Comparison of ENCODE assay signal across 9 mouse cellular contexts in the genomic region with DNA sequence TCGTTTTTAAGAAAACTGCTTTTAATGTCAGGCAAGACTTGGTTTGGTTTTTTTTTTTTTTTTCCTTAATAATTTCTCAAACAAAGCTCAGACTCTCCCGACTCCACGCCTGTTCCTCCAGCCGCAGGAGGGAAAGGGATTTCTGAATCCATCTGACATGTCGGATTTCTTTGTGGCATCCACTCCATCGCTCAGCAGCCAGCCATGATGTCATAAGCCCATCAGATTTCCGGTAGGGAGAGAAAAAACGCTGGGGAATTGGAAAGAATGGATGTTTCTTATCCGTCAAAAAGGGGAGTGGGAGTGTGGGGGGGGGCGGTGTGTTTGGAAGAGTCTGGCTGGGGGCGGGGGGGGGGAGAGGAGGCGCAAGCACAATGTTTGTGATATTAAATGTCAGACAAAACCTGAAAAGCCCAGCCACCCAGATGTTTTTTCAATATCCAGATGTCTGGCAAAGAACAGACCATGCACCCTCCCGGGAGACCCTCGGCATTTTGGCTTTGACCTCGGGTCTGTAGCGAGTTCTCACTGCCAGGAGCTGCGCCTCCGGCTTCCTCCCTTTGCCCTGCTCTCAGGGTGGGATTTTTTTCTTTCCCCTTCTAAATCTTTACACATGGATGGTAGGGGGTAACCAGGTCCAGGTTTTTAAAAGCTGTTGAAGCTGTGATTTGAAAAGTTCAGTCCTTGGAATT. TPM values are rescaled to one million over a fixed set of nuclear protein-coding genes. Genes with fewer than 3 reads are reported as not detected.
DNase-seq lines count a peak whose midpoint lies in the region; ATAC-seq lines count a peak whose summit lies in the region.
"Had no signal": no experiment of that assay in that cellular context is flagged by ENCODE, and none has a peak within 500 bp of the region (broad histone marks: within the 10 kb centered on the region; RNA-seq: fewer than 3 reads in every experiment).

No protein-coding gene starts in this region.

- peaks cover 67% of the 10 kb centered on the region for H3K4me1 ChIP-seq in hindbrain, embryonic 13.5 days (replicated peaks)
- H3K4me1 ChIP-seq in neural tube, embryonic 11.5 days (ENCODE audit: control insufficient read depth, insufficient read depth, low read length) = peaks cover 24% of the 10 kb centered on the region

- WGBS in hindbrain, embryonic 13.5 days = 5% methylated on average over 18 of the region's 18 CpGs
- 3% methylated on average over 16 of the region's 18 CpGs for WGBS in neural tube, embryonic 11.5 days

- no peaks in the 10 kb centered on the region for H3K36me3 ChIP-seq in hindbrain, embryonic 13.5 days
- no peaks in the 10 kb centered on the region for H3K36me3 ChIP-seq in neural tube, embryonic 11.5 days (ENCODE audit: control insufficient read depth, insufficient read depth, low read length)

- peak; percentile 23 for DNase-seq in kidney, postnatal 10 days
- no peak for DNase-seq in kidney, adult 8-10 months
- DNase-seq in forelimb bud, embryonic 11.5 days (ENCODE audit: low read depth, low spot score) = peak; percentile 82
- peak; percentile 65 for DNase-seq in neural tube, embryonic 11.5 days (ENCODE audit: low spot score)
- no peak for DNase-seq in adrenal gland, adult 8-10 months

- no peak for ATAC-seq in hindbrain, embryonic 13.5 days (ENCODE audit: low FRiP score)
- 0 out of 2 replicates have a peak, but pooled peaks have one; percentile 23 for ATAC-seq in neural tube, embryonic 11.5 days (ENCODE audit: insufficient read depth, low FRiP score, low TSS enrichment)
- ATAC-seq in monocyte, adult 5-6 weeks (replicated peaks; ENCODE audit: insufficient number of reproducible peaks, low FRiP score, low TSS enrichment, poor library complexity, severe bottlenecking) = no peak
- ATAC-seq in erythroid progenitor cell, adult 5-6 weeks (replicated peaks; ENCODE audit: low FRiP score, poor library complexity, severe bottlenecking) = no peak

- peaks cover 70% of the 10 kb centered on the region for H3K27me3 ChIP-seq in hindbrain, embryonic 13.5 days
- H3K27me3 ChIP-seq in neural tube, embryonic 11.5 days (ENCODE audit: control insufficient read depth, insufficient read depth, low read length) = peaks cover 26% of the 10 kb centered on the region

- peak overlapping the region; percentile 49 for H3K4me2 ChIP-seq in hindbrain, embryonic 13.5 days
- H3K4me2 ChIP-seq in neural tube, embryonic 11.5 days (ENCODE audit: low read depth) = peak overlapping the region; percentile 32

- H3K27ac ChIP-seq in hindbrain, embryonic 13.5 days = peak overlapping the region; percentile 88
- peak overlapping the region; percentile 75 for H3K27ac ChIP-seq in neural tube, embryonic 11.5 days (ENCODE audit: low read depth, low read length)

- peak overlapping the region; percentile 67 for H3K9ac ChIP-seq in hindbrain, embryonic 13.5 days
- peak overlapping the region; percentile 20; the same call in 1 of the 2 replicates for H3K9ac ChIP-seq in neural tube, embryonic 11.5 days (ENCODE audit: low read length)

- H3K4me3 ChIP-seq in hindbrain, embryonic 13.5 days = peak overlapping the region; percentile 25
- no peak overlapping the region for H3K4me3 ChIP-seq in neural tube, embryonic 11.5 days (ENCODE audit: low read depth, low read length)
- H3K4me3 ChIP-seq: megakaryocyte, embryonic 14.5 days had no signal

- H3K9me3 ChIP-seq in hindbrain, embryonic 13.5 days = no peaks in the 10 kb centered on the region
- no peaks in the 10 kb centered on the region for H3K9me3 ChIP-seq in neural tube, embryonic 11.5 days (ENCODE audit: control insufficient read depth, low read length)
- H3K9me3 ChIP-seq: megakaryocyte, embryonic 14.5 days had no signal

RNA-seq across cellular contexts. Expression of gene Tcf20, which starts 4.8 kb away (rescaled TPM):
- polyA plus RNA-seq in hindbrain, embryonic 13.5 days (2015; fragmentation: Nextera tagmentation; extraction: Ambion mirVana) = 11.8 and 12.6 TPM in 2 replicates
- polyA plus RNA-seq in neural tube, embryonic 11.5 days (2014; fragmentation: Nextera tagmentation; extraction: Ambion mirVana) = 12.4 TPM in 2 replicates
- 77.4 to 104 TPM (median 81.3 TPM) in 3 replicates for total RNA-seq in monocyte, adult 5-6 weeks (2017)
- 100 to 1,000 TPM; 102 to 109 (median 106) TPM for total RNA-seq in adrenal gland, adult 8-10 months (2022)
- 35.0 and 36.0 TPM in 2 replicates for total RNA-seq in erythroid progenitor cell, adult 5-6 weeks (2015; ENCODE audit: low replicate concordance)
- total RNA-seq in erythroid progenitor cell, adult 5-6 weeks (2017; ENCODE audit: low replicate concordance) = 51.7 and 55.5 TPM in 2 replicates

RNA-seq across cellular contexts. Expression of gene Nfam1, which starts 50.2 kb away (rescaled TPM):
- polyA plus RNA-seq in hindbrain, embryonic 13.5 days (2015; fragmentation: Nextera tagmentation; extraction: Ambion mirVana) = 2.0 and 2.2 TPM in 2 replicates
- 3.0 and 3.7 TPM in 2 replicates for polyA plus RNA-seq in neural tube, embryonic 11.5 days (2014; fragmentation: Nextera tagmentation; extraction: Ambion mirVana)
- total RNA-seq in monocyte, adult 5-6 weeks (2017) = 156 to 182 TPM (median 181 TPM) in 3 replicates
- total RNA-seq in adrenal gland, adult 8-10 months (2022) = 1 to 10 TPM; 2.5 to 4.6 (median 3.8) TPM
- 14.4 and 17.2 TPM in 2 replicates for total RNA-seq in erythroid progenitor cell, adult 5-6 weeks (2015; ENCODE audit: low replicate concordance)
- total RNA-seq in erythroid progenitor cell, adult 5-6 weeks (2017; ENCODE audit: low replicate concordance) = 11.9 and 16.9 TPM in 2 replicates

Comparison
In these comparisons a context has a peak if more than half of its experiments do, and no peak if none do; other contexts are left out.
1. DNase-seq: peak in kidney, postnatal 10 days (single experiment), forelimb bud, embryonic 11.5 days (single experiment) and neural tube, embryonic 11.5 days (single experiment); none in kidney, adult 8-10 months (0 of 2) and adrenal gland, adult 8-10 months (single experiment).